Mouse (Mus musculus) urinary bladder, adult 18-20 months (tissue): ENCODE measurements around the gene Cep152.
A peak's percentile ranks its signal among the peaks of the same experiment; 100 is the strongest.

ENCODE experiments used
- DNase-seq, 2 experiments: peaks; one replicate each; pipeline ENCODE4 v3.0.0; 2022; ENCODE audit warnings: low spot score in 2 of 2, mixed read lengths in 2 of 2

Gene Cep152

GRCm38 (mm10) chr2:125626536-125626935 is 1.6 kb upstream of the Cep152 start:
- no peak for DNase-seq

- DNase-seq, result no peak
These were observed 707 bp downstream of the Cep152 start for GRCm38 (mm10) chr2:125624127-125624685.

GRCm38 (mm10) chr2:125623211-125623610 is 1.7 kb downstream of the Cep152 start:
- DNase-seq, result no peak

GRCm38 (mm10) chr2:125620213-125620907 is 4.6 kb downstream of the Cep152 start:
- DNase-seq, result no peak

GRCm38 (mm10) chr2:125615858-125616424 is 9.0 kb downstream of the Cep152 start:
- DNase-seq, result no peak

- no peak for DNase-seq
These were observed 9.5 kb downstream of the Cep152 start for GRCm38 (mm10) chr2:125615440-125615839.

- peak in 1 of 2 experiments; percentile 36 for DNase-seq
These were observed 18.6 kb downstream of the Cep152 start for GRCm38 (mm10) chr2:125606220-125606845.

GRCm38 (mm10) chr2:125604646-125605045 is 20.3 kb downstream of the Cep152 start:
- peak; percentile 42 to 47 for DNase-seq

GRCm38 (mm10) chr2:125602970-125603369 is 21.9 kb downstream of the Cep152 start:
- no peak for DNase-seq

- DNase-seq, result no peak
These were observed 26.0 kb downstream of the Cep152 start for GRCm38 (mm10) chr2:125598958-125599357.

GRCm38 (mm10) chr2:125598251-125598650 is 26.7 kb downstream of the Cep152 start:
- no peak for DNase-seq

GRCm38 (mm10) chr2:125594786-125595185 is 30.1 kb downstream of the Cep152 start:
- no peak for DNase-seq

- DNase-seq, result no peak
These were observed 30.8 kb downstream of the Cep152 start for GRCm38 (mm10) chr2:125594072-125594471.

- DNase-seq, result no peak
These were observed 33.0 kb downstream of the Cep152 start for GRCm38 (mm10) chr2:125591895-125592294.

- no peak for DNase-seq
These were observed 35.6 kb downstream of the Cep152 start for GRCm38 (mm10) chr2:125589287-125589686.

GRCm38 (mm10) chr2:125581081-125581480 is 43.8 kb downstream of the Cep152 start:
- DNase-seq, result no peak

- DNase-seq, result peak in 1 of 2 experiments; percentile 13
These were observed 47.2 kb downstream of the Cep152 start for GRCm38 (mm10) chr2:125577670-125578069.

- DNase-seq, result no peak
These were observed 48.4 kb downstream of the Cep152 start for GRCm38 (mm10) chr2:125576498-125576897.

GRCm38 (mm10) chr2:125575766-125576165 is 49.1 kb downstream of the Cep152 start:
- no peak for DNase-seq

GRCm38 (mm10) chr2:125563884-125564283 is 61.0 kb downstream of the Cep152 start:
- no peak for DNase-seq

GRCm38 (mm10) chr2:125562407-125562806 is 62.5 kb downstream of the Cep152 start:
- no peak for DNase-seq

- DNase-seq, result no peak
These were observed 64.9 kb downstream of the Cep152 start for GRCm38 (mm10) chr2:125560037-125560436.
